Mouse (Mus musculus): Measurements from ENCODE around the gene Setx.

- no peak for TF ChIP-seq POLR2A (IDR thresholded peaks at IDR 0.05; ENCODE audit: insufficient read length, low read depth)
- TF ChIP-seq SRF (IDR thresholded peaks at IDR 0.05; ENCODE audit: control insufficient read depth, insufficient read length, low read depth): no peak
- TF ChIP-seq POLR2AphosphoS2 (IDR thresholded peaks at IDR 0.05; ENCODE audit: insufficient read length, low read depth): no peak
Observed at GRCm38 (mm10) chr2:29222302-29222701, 98.3 kb downstream of the Setx start.
